In genomic region chr11:78179438-78179999, GRCm38 (mm10) we compare ENCODE assay signal across 8 mouse cellular contexts. TPM values are rescaled to one million over a fixed set of nuclear protein-coding genes. Genes with fewer than 3 reads are reported as not detected.
DNase-seq lines count a peak whose midpoint lies in the region; ATAC-seq lines count a peak whose summit lies in the region.

No protein-coding gene starts in this region.

- no peak for DNase-seq in heart, postnatal 4 days
- DNase-seq in ZHBTc4 (ENCODE audit: low read depth, low spot score): peak; percentile 54
- DNase-seq in midbrain, embryonic 14.5 days: no peak
- DNase-seq in left cerebral cortex, adult 18-20 months (ENCODE audit: low spot score in 2 of 2): no peak
- DNase-seq in layer of hippocampus, adult 9-10 months (ENCODE audit: low spot score): no peak
- DNase-seq in kidney, postnatal 36 days: no peak

- H3K4me2 ChIP-seq in heart, embryonic 14.5 days (ENCODE audit: low read length): peak overlapping the region; percentile 96
- H3K4me2 ChIP-seq in hindbrain, embryonic 15.5 days: peak overlapping the region; percentile 87
- H3K4me2 ChIP-seq in midbrain, embryonic 14.5 days (ENCODE audit: low read length): peak overlapping the region; percentile 70

- H3K36me3 ChIP-seq in heart, embryonic 14.5 days (ENCODE audit: control insufficient read depth, insufficient read depth, low read length): peaks cover 33% of the 10 kb centered on the region
- peaks cover 28% of the 10 kb centered on the region for H3K36me3 ChIP-seq in hindbrain, embryonic 15.5 days
- H3K36me3 ChIP-seq in midbrain, embryonic 14.5 days (ENCODE audit: control insufficient read depth, insufficient read depth, low read length): peaks cover 36% of the 10 kb centered on the region

- peaks cover 13 to 40% of the 10 kb centered on the region in 2 experiments for H3K4me1 ChIP-seq in heart, embryonic 14.5 days (ENCODE audit: control insufficient read depth in 2 of 2, insufficient read depth in 2 of 2, low read length in 2 of 2)
- peaks cover 69% of the 10 kb centered on the region for H3K4me1 ChIP-seq in hindbrain, embryonic 15.5 days (replicated peaks)
- peaks cover 32% of the 10 kb centered on the region for H3K4me1 ChIP-seq in midbrain, embryonic 14.5 days (ENCODE audit: control insufficient read depth, insufficient read depth, low read length)

- peak overlapping the region; percentile 79 for H3K9ac ChIP-seq in heart, embryonic 14.5 days (ENCODE audit: low read length)
- no peak overlapping the region for H3K9ac ChIP-seq in hindbrain, embryonic 15.5 days
- H3K9ac ChIP-seq in midbrain, embryonic 14.5 days (replicated peaks; ENCODE audit: low read length): peak overlapping the region; percentile 51; the same call in 1 of the 2 replicates

- 32% methylated on average over 8 of the region's 8 CpGs for whole genome bisulfite sequencing in heart, embryonic 14.5 days
- 34% methylated on average over 8 of the region's 8 CpGs for WGBS in hindbrain, embryonic 15.5 days
- WGBS in midbrain, embryonic 14.5 days: 29% methylated on average over 8 of the region's 8 CpGs

- peak overlapping the region in 1 of 2 experiments; percentile 92; a peak in 2 of 4 replicates for H3K27ac ChIP-seq in heart, embryonic 14.5 days (replicated peaks in 1 of 2; ENCODE audit: control insufficient read depth in 1 of 2, insufficient read depth in 1 of 2, low read depth in 2 of 2, low read length in 2 of 2)
- no peak overlapping the region for H3K27ac ChIP-seq in hindbrain, embryonic 15.5 days (replicated peaks)
- no peak overlapping the region for H3K27ac ChIP-seq in midbrain, embryonic 14.5 days (replicated peaks; ENCODE audit: low read depth, low read length)

- ATAC-seq in heart, embryonic 14.5 days (ENCODE audit: insufficient number of reproducible peaks, insufficient read depth, low FRiP score, low read depth): no peak
- no peak for ATAC-seq in hindbrain, embryonic 15.5 days (ENCODE audit: low FRiP score, low read depth)
- no peak for ATAC-seq in midbrain, embryonic 14.5 days (ENCODE audit: low FRiP score, low TSS enrichment)

- peak overlapping the region; percentile 67 to 83 for H3K4me3 ChIP-seq in heart, embryonic 14.5 days (ENCODE audit: control insufficient read depth in 1 of 2, insufficient read depth in 1 of 2, low read depth in 1 of 2, low read length in 2 of 2)
- peak overlapping the region; percentile 78 for H3K4me3 ChIP-seq in hindbrain, embryonic 15.5 days
- peak overlapping the region; percentile 37; the same call in 1 of the 2 replicates for H3K4me3 ChIP-seq in midbrain, embryonic 14.5 days (replicated peaks; ENCODE audit: low read depth, low read length)

- H3K9me3 ChIP-seq in heart, embryonic 14.5 days (ENCODE audit: control insufficient read depth, low read length): no peaks in the 10 kb centered on the region
- no peaks in the 10 kb centered on the region for H3K9me3 ChIP-seq in hindbrain, embryonic 15.5 days
- no peaks in the 10 kb centered on the region for H3K9me3 ChIP-seq in midbrain, embryonic 14.5 days (ENCODE audit: control insufficient read depth, low read length)

- no peaks in the 10 kb centered on the region for H3K27me3 ChIP-seq in heart, embryonic 14.5 days (ENCODE audit: control insufficient read depth, insufficient read depth, low read length)
- no peaks in the 10 kb centered on the region for H3K27me3 ChIP-seq in hindbrain, embryonic 15.5 days
- no peaks in the 10 kb centered on the region for H3K27me3 ChIP-seq in midbrain, embryonic 14.5 days (ENCODE audit: control insufficient read depth, insufficient read depth, low read length)

RNA-seq across cellular contexts. Expression of gene Tlcd1, which starts 3.0 kb away (rescaled TPM):
- 14.7 and 16.1 TPM in 2 replicates for polyA plus RNA-seq in heart, embryonic 14.5 days (2014; fragmentation: Nextera tagmentation; extraction: Ambion mirVana)
- total RNA-seq in heart, postnatal 4 days (2021): 1 to 10 TPM; 8.4 to 9.8 TPM
- polyA plus RNA-seq in hindbrain, embryonic 15.5 days (2015; fragmentation: Nextera tagmentation; extraction: Ambion mirVana): 12.8 and 13.2 TPM in 2 replicates
- polyA plus RNA-seq in midbrain, embryonic 14.5 days (2014; fragmentation: Nextera tagmentation; extraction: Ambion mirVana): 6.4 and 6.9 TPM in 2 replicates
- total RNA-seq in left cerebral cortex, adult 18-20 months (2021): 10 to 100 TPM; 25.3 to 33.8 TPM

RNA-seq across cellular contexts. Expression of gene Nek8, which starts 3.0 kb away (rescaled TPM):
- polyA plus RNA-seq in heart, embryonic 14.5 days (2014; fragmentation: Nextera tagmentation; extraction: Ambion mirVana): 11.5 and 12.4 TPM in 2 replicates
- total RNA-seq in heart, postnatal 4 days (2021): 1 to 10 TPM; 7.7 to 8.6 TPM
- polyA plus RNA-seq in hindbrain, embryonic 15.5 days (2015; fragmentation: Nextera tagmentation; extraction: Ambion mirVana): 7.5 and 8.5 TPM in 2 replicates
- 3.9 and 4.2 TPM in 2 replicates for polyA plus RNA-seq in midbrain, embryonic 14.5 days (2014; fragmentation: Nextera tagmentation; extraction: Ambion mirVana)
- 1 to 10 TPM; 3.2 to 3.5 TPM for total RNA-seq in left cerebral cortex, adult 18-20 months (2021)

RNA-seq across cellular contexts. Expression of gene Rpl23a, which starts 3.9 kb away (rescaled TPM):
- polyA plus RNA-seq in heart, embryonic 14.5 days (2014; fragmentation: Nextera tagmentation; extraction: Ambion mirVana): 968 and 1,084 TPM in 2 replicates
- total RNA-seq in heart, postnatal 4 days (2021): 1,000 to 10,000 TPM; 1,082 to 1,148 TPM
- polyA plus RNA-seq in hindbrain, embryonic 15.5 days (2015; fragmentation: Nextera tagmentation; extraction: Ambion mirVana): 743 and 824 TPM in 2 replicates
- 977 and 1,164 TPM in 2 replicates for polyA plus RNA-seq in midbrain, embryonic 14.5 days (2014; fragmentation: Nextera tagmentation; extraction: Ambion mirVana)
- total RNA-seq in left cerebral cortex, adult 18-20 months (2021): 100 to 1,000 TPM; 729 to 741 TPM

RNA-seq across cellular contexts. Expression of gene Rab34, which starts 8.7 kb away (rescaled TPM):
- 57.1 and 61.8 TPM in 2 replicates for polyA plus RNA-seq in heart, embryonic 14.5 days (2014; fragmentation: Nextera tagmentation; extraction: Ambion mirVana)
- total RNA-seq in heart, postnatal 4 days (2021): 10 to 100 TPM; 25.2 to 28.0 TPM
- polyA plus RNA-seq in hindbrain, embryonic 15.5 days (2015; fragmentation: Nextera tagmentation; extraction: Ambion mirVana): 58.0 and 65.7 TPM in 2 replicates
- 51.7 and 53.3 TPM in 2 replicates for polyA plus RNA-seq in midbrain, embryonic 14.5 days (2014; fragmentation: Nextera tagmentation; extraction: Ambion mirVana)
- total RNA-seq in left cerebral cortex, adult 18-20 months (2021): 10 to 100 TPM; 15.2 to 18.0 TPM

RNA-seq across cellular contexts. Expression of gene Proca1, which starts 13.7 kb away (rescaled TPM):
- 2.4 and 2.9 TPM in 2 replicates for polyA plus RNA-seq in heart, embryonic 14.5 days (2014; fragmentation: Nextera tagmentation; extraction: Ambion mirVana)
- total RNA-seq in heart, postnatal 4 days (2021): 1 to 10 TPM in 1 of 2 experiments, under 1 TPM in 1; 0.81 to 1.4 TPM
- polyA plus RNA-seq in hindbrain, embryonic 15.5 days (2015; fragmentation: Nextera tagmentation; extraction: Ambion mirVana): 3.1 and 3.2 TPM in 2 replicates
- 0.97 and 1.0 TPM in 2 replicates for polyA plus RNA-seq in midbrain, embryonic 14.5 days (2014; fragmentation: Nextera tagmentation; extraction: Ambion mirVana)
- 1 to 10 TPM; 5.7 to 6.3 TPM for total RNA-seq in left cerebral cortex, adult 18-20 months (2021)
